Mouse (Mus musculus) E14TG2a.4 (cell line): Measurements from ENCODE around the gene Tctex1d2.

Experiments used
- H3K27me3 ChIP-seq: 2 replicates; pipeline ENCODE4 v1.6.1; 2014; ENCODE audit warnings: low read length, control low read depth; ENCODE audit not compliant: insufficient read depth
- H3K36me3 ChIP-seq: 2 replicates; pipeline ENCODE4 v1.6.1; 2014; ENCODE audit warnings: low read length, control low read depth; ENCODE audit not compliant: insufficient read depth
- H3K4me1 ChIP-seq: replicated peaks from 2 replicates; pipeline ENCODE4 v1.6.1; 2014; ENCODE audit warnings: low read depth, low read length, control low read depth
- H3K4me3 ChIP-seq: replicated peaks from 2 replicates; pipeline ENCODE4 v1.5.1; 2014; ENCODE audit warnings: mild to moderate bottlenecking, low read length
- H3K9me3 ChIP-seq: 2 replicates; pipeline ENCODE4 v1.6.1; 2014; ENCODE audit warnings: low read length, control low read depth
- CTCF ChIP-seq: conservative IDR thresholded peaks from 2 replicates; pipeline ENCODE4 v1.5.1; 2014; ENCODE audit warnings: low read length
- NANOG ChIP-seq: IDR thresholded peaks from 2 replicates; pipeline ENCODE4 v1.6.1; 2014; ENCODE audit warnings: borderline replicate concordance, low read length, mixed read lengths
- POU5F1 ChIP-seq: IDR thresholded peaks from 2 replicates; pipeline ENCODE4 v1.6.1; 2014; ENCODE audit warnings: low read length, borderline replicate concordance

The Tctex1d2 gene

GRCm38 (mm10) chr16:32395679-32396540 is 23.6 kb upstream of the Tctex1d2 start:
- TF ChIP-seq POU5F1 (no peak), CTCF (no peak), NANOG (no peak)
- no peaks in the 10 kb centered on the region for H3K4me1 ChIP-seq
- no peaks in the 10 kb centered on the region for H3K9me3 ChIP-seq
- H3K36me3 ChIP-seq: peaks cover 26% of the 10 kb centered on the region
- H3K27me3 ChIP-seq: no peaks in the 10 kb centered on the region
- H3K4me3 ChIP-seq: no peak overlapping the region

GRCm38 (mm10) chr16:32396541-32396835 is 23.0 kb upstream of the Tctex1d2 start:
- H3K9me3 ChIP-seq: no peaks in the 10 kb centered on the region
- H3K4me3 ChIP-seq: no peak overlapping the region
- H3K36me3 ChIP-seq: peaks cover 21% of the 10 kb centered on the region
- no peaks in the 10 kb centered on the region for H3K27me3 ChIP-seq
- TF ChIP-seq NANOG (no peak), POU5F1 (no peak), CTCF (no peak)
- H3K4me1 ChIP-seq: no peaks in the 10 kb centered on the region

- peaks cover 4% of the 10 kb centered on the region for H3K36me3 ChIP-seq
- H3K27me3 ChIP-seq: no peaks in the 10 kb centered on the region
- H3K4me3 ChIP-seq: no peak overlapping the region
- no peaks in the 10 kb centered on the region for H3K9me3 ChIP-seq
- no peaks in the 10 kb centered on the region; the same call in 1 of the 2 replicates for H3K4me1 ChIP-seq
- no peak for TF ChIP-seq CTCF
- no peak for TF ChIP-seq POU5F1
- TF ChIP-seq NANOG: no peak
Observed at GRCm38 (mm10) chr16:32398206-32398605, 21.3 kb upstream of the Tctex1d2 start.

- Histone ChIP-seq H3K4me3 (no peak within 1 kb of the TSS), H3K36me3 (no peaks in the 10 kb centered on the region), H3K9me3 (no peaks in the 10 kb centered on the region), H3K27me3 (no peaks in the 10 kb centered on the region), H3K4me1 (peaks cover 5% of the 10 kb centered on the region)
- TF ChIP-seq POU5F1 (no peak), CTCF (no peak), NANOG (no peak)
Observed at GRCm38 (mm10) chr16:32400267-32400666, 19.2 kb upstream of the Tctex1d2 start, which contains the start of gene Tm4sf19. Tm4sf19 (plus strand) TSS chr16:32400506.

- H3K36me3 ChIP-seq: no peaks in the 10 kb centered on the region
- no peak overlapping the region for H3K4me3 ChIP-seq
- no peak for TF ChIP-seq POU5F1
- no peak for TF ChIP-seq CTCF
- no peak for TF ChIP-seq NANOG
- H3K4me1 ChIP-seq: peaks cover 14% of the 10 kb centered on the region
- no peaks in the 10 kb centered on the region for H3K9me3 ChIP-seq
- no peaks in the 10 kb centered on the region for H3K27me3 ChIP-seq
Observed at GRCm38 (mm10) chr16:32401335-32401965, 18.1 kb upstream of the Tctex1d2 start.

- Histone ChIP-seq H3K36me3 (no peaks in the 10 kb centered on the region), H3K4me1 (peaks cover 14% of the 10 kb centered on the region), H3K4me3 (no peak overlapping the region), H3K27me3 (no peaks in the 10 kb centered on the region), H3K9me3 (no peaks in the 10 kb centered on the region)
- TF ChIP-seq POU5F1 (no peak), CTCF (no peak), NANOG (no peak)
Observed at GRCm38 (mm10) chr16:32402818-32403217, 16.7 kb upstream of the Tctex1d2 start.

- no peaks in the 10 kb centered on the region for H3K36me3 ChIP-seq
- H3K9me3 ChIP-seq: no peaks in the 10 kb centered on the region; the same call in 1 of the 2 replicates
- no peaks in the 10 kb centered on the region for H3K27me3 ChIP-seq
- peaks cover 14% of the 10 kb centered on the region for H3K4me1 ChIP-seq
- no peak overlapping the region for H3K4me3 ChIP-seq
- TF ChIP-seq NANOG (no peak), POU5F1 (no peak), CTCF (no peak)
Observed at GRCm38 (mm10) chr16:32405716-32406115, 13.8 kb upstream of the Tctex1d2 start.

- Histone ChIP-seq H3K9me3 (no peaks in the 10 kb centered on the region; the same call in 1 of the 2 replicates), H3K27me3 (no peaks in the 10 kb centered on the region), H3K36me3 (no peaks in the 10 kb centered on the region), H3K4me3 (no peak overlapping the region), H3K4me1 (peaks cover 14% of the 10 kb centered on the region)
- TF ChIP-seq POU5F1: no peak
- TF ChIP-seq CTCF: no peak
- no peak for TF ChIP-seq NANOG
Observed at GRCm38 (mm10) chr16:32406671-32407070, 12.8 kb upstream of the Tctex1d2 start.
